Mouse (Mus musculus) adrenal gland, adult 18-20 months (tissue): ENCODE results near the gene Ap1s2. TPM values are rescaled to one million over a fixed set of nuclear protein-coding genes. Genes with fewer than 3 reads are reported as not detected.

Experiments used
- DNase-seq, 2 experiments: peaks; one replicate each; pipeline ENCODE4 v3.0.0; 2021 to 2022; ENCODE audit warnings: low spot score in 2 of 2
- long read RNA-seq, 2 experiments: library from polyadenylated mRNA; stranded (forward); transcript quantifications; one replicate each; pipeline ENCODE4 v2.0.0; 2021
- total RNA-seq, 2 experiments: library from RNA; stranded (reverse); gene quantifications; 1 replicate in 1 of 2; 2 replicates in 1 of 2; pipeline ENCODE4 v1.2.3; 2021

Gene Ap1s2
- total RNA-seq: 10 to 100 TPM; 16.5 to 17.4 TPM
- long read RNA-seq, experiment 1, partial matches to known transcripts: 0 of 6 reads
- long read RNA-seq, experiment 1, other reads (novel, unspliced or antisense): 3 of 6 reads
- long read RNA-seq, experiment 2, transcript Ap1s2-201 (5 exons, 1,785 nt): major isoform, 6 of 23 reads
- long read RNA-seq, experiment 2, partial matches to known transcripts: 1 of 23 reads
- long read RNA-seq, experiment 2, other reads (novel, unspliced or antisense): 12 of 23 reads

DNA sequence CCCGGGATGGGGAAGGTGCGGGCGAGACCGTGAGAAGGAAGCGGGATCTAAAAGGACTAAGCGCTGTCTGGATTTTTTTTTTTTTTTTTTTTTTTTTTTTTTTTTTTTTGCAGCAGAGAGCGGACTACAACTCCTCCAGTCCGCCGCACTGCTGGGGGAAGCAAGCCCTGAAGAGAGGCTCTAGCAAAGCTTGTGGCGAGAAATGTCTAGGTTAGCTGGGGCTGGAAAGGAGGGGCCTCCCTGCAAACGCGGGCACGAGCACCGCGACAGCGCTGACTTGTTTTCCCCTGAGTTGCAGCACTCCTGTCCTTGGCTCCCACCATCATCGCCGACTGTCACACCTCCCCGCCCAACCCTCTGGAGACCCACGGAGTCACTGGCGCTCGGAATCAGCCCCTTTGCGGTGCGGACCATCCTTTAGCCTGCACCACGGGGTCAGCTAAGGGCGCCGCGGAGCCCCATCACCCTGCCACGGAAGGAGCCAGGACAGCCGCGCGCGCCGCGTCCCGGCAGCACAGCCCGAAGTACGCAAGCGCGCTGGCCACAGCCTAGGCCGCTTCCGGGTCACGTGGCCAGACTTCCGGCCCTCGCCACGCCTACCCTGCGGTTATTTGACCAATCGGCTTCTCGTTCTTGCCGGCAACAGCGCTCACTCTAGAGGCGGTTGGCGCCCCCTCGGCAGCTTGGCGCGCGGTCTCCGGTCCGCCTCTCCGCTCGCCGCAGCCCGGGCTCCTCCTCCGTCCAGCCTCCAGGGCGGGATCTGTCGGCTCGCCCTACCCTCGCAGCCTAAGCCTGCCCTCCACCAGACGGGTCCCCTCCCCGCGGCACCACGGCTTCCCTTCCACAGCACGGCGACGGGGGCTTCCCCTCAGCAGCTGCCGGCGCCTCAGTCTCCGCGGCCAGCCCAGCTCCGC lies at the start of gene Ap1s2:
TSS of gene Ap1s2 (plus strand) at position 681 of the 914 bp plus-strand sequence.
- peak; percentile 82 to 84 for DNase-seq

- no peak for DNase-seq
These were observed 41.0 kb upstream of the Ap1s2 start for GRCm38 (mm10) chrX:163867711-163868379.

DNA sequence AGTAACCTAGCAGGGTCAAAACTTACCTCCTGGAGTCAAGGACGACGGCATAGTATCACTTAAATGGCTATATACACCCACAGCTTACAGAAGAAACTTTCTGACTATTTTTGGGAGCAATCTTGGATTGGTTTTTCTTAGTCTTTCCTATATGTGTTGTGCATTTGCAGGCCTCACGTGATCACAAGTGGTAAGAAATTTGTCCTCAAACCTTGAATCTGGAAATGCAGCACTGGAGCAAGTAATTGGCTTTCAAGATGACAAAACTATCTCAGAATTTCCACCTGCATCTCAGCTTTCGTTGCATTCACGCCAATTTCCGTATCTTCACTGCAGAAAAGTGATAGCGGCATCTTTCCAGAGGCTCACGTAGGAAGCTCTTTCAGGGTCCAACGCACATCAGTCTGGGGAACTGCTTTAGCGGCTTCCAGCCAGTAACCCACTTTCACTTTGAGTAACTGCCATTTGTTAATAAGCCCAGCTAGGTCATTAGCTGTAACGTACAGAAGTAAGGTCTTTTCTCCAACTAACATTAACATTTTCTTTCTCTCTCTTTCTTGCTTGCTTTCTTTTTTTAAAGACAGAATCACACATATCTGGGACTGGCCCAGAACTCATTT lies 40.0 kb upstream of the Ap1s2 start:
- DNase-seq: no peak

- no peak for DNase-seq
These were observed 32.9 kb upstream of the Ap1s2 start for GRCm38 (mm10) chrX:163875932-163876331.

DNA sequence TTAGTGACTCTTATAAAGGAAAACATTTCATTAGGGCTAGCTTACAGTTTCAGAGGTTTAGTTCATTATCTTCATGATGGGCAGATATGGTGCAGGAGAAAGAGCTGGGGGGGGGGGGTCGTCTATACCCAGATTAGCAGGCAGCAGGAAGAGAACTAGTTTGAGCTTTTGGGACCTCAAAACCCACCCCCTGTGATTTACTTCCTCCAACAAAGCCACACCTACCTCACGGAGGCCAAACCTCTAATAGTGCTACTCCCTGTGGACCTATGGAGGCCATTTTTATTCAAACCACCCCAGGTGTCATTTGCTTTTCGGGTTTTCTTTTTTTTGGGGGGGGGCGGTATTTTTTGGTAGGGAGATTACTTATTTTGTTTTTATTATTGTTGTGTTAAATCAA lies 32.2 kb upstream of the Ap1s2 start:
- DNase-seq: no peak

DNA sequence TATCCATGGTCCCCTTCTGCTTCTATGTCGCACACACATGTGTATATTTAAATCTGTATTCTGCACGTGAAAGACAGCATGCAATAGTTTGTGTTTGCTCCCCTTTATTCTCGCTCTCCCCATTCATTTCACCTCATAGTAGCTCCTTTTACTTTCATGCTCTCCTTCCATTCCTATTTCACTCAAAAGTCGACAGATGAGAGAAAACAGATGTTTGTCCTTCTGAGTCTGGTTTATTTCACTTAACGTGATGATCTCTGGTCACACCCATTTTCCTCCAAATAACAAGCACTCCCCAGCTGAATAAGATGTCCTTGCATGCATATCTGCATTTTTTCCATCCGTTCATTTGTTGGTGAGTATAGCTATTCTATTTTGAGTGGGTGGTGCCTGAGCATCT lies 29.8 kb upstream of the Ap1s2 start:
- no peak for DNase-seq

DNA sequence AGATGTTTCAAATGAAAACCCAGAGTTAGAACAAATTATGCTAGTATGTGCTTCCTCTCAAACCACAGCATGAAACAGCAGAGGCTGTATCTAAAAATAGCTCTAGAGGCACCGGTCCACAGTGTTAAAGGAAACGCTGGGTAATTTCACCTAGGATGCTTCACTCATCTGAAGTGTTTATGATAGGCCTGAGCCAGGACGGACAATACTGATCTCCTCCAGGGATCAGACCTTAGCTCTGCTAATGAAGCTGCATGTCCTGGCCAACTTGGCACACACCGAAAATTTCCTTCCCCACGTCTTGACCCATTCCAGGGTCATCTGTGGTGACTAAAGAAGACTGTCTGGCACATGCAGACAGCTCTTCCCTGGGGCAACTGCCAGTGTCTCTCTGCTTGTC lies 29.4 kb upstream of the Ap1s2 start:
- no peak for DNase-seq

GRCm38 (mm10) chrX:163885539-163885981 lies 23.3 kb upstream of the Ap1s2 start:
- no peak for DNase-seq

GRCm38 (mm10) chrX:163897354-163897753 lies 11.5 kb upstream of the Ap1s2 start:
- DNase-seq: no peak

- no peak for DNase-seq
These were observed 9.3 kb upstream of the Ap1s2 start for GRCm38 (mm10) chrX:163899431-163900020.

GRCm38 (mm10) chrX:163906861-163907260 lies 2.0 kb upstream of the Ap1s2 start:
- DNase-seq: no peak

GRCm38 (mm10) chrX:163908003-163908336 lies 847 bp upstream of the Ap1s2 start:
- DNase-seq: no peak

- DNase-seq: peak in 1 of 2 experiments; percentile 31
These were observed 564 bp downstream of the Ap1s2 start for GRCm38 (mm10) chrX:163909381-163909780.

- DNase-seq: no peak
These were observed 4.0 kb downstream of the Ap1s2 start for GRCm38 (mm10) chrX:163912791-163913190.

- DNase-seq: no peak
These were observed 20.7 kb downstream of the Ap1s2 start for GRCm38 (mm10) chrX:163929550-163929949.

DNA sequence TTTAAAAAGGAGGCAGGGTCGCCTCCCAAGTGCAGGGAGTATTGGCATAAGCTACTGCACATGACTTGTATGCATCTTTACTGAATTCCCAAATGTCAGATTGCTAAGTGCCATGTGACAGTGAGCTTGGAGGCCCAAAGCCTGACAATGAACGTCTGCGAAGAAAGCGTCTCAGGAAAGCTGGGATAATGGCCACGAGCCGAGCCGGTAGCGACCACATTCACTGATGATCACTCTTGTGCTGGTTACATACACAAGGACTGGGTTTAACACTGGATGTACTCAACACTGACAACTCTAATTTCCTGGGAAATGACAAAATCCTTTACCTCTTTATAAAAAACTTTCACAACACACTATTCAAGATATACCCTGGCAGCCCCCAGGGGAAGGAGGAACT lies 25.9 kb downstream of the Ap1s2 start:
- DNase-seq: no peak

- peak in 1 of 2 experiments; percentile 16 for DNase-seq
These were observed 29.8 kb downstream of the Ap1s2 start for GRCm38 (mm10) chrX:163938587-163938986.

DNA sequence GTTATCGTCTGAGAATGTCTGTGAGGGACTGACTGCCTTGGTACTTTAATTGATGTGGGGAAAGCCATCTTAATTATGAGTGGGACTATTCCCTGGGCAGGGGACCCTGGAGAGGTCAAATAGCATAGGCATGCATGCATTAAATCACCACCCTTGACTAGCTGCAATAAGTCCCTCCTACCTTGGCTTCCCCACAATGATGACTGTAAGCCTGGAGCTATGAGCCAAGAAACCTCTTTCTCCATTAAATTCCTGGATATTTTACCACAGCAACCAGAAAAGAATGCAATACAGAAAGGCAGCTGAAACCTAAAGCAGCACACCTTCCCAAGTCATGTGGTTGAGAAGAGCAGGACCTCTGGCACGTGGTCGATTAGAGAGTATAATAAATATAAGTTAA lies 35.6 kb downstream of the Ap1s2 start:
- no peak for DNase-seq

DNA sequence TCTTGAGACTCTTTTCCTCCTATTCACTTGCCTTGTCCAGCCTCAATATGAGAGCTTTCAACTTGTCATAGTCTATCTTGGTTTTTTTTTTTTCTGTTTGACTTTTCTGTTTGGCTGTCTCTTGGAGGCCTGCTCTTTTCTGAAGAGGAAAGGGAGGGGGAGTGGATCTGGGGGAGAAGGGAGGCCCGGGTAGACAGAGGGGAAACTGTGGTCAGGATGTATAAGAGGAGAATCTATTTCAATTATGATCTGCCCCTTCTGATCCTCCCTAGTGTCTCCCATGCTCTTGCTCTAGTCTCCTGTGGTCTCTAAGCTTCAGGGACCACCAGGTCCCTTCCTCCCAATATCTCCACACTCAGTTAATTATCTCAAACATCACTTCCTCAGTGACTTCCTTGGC lies 42.8 kb downstream of the Ap1s2 start:
- DNase-seq: no peak

- no peak for DNase-seq
These were observed 48.6 kb downstream of the Ap1s2 start for GRCm38 (mm10) chrX:163957381-163957780.
